Mouse (Mus musculus) forebrain, embryonic 13.5 days (tissue): ENCODE measurements around the gene Klhl23. TPM values are rescaled to one million over a fixed set of nuclear protein-coding genes. Genes with fewer than 3 reads are reported as not detected.

Experiments
- ATAC-seq: fragments of 200-750 bp; cut with Nextera tagmentation; 2 replicates; pipeline ENCODE4 v1.8.0; 2017
- H3K27ac ChIP-seq: fragments of 300-500 bp; sonication (generic); 2 replicates; pipeline ENCODE4 v1.5.1; 2015; ENCODE audit warnings: inconsistent platforms, mild to moderate bottlenecking, moderate library complexity
- H3K27me3 ChIP-seq: fragments of 300-500 bp; sonication (generic); 2 replicates; pipeline ENCODE4 v1.6.1; 2015; ENCODE audit warnings: mild to moderate bottlenecking, inconsistent platforms
- H3K36me3 ChIP-seq: fragments of 300-500 bp; sonication (generic); 2 replicates; pipeline ENCODE4 v1.6.1; 2015; ENCODE audit warnings: mild to moderate bottlenecking, inconsistent platforms; ENCODE audit not compliant: poor library complexity, severe bottlenecking
- H3K4me1 ChIP-seq: fragments of 300-500 bp; sonication (generic); 2 replicates; pipeline ENCODE4 v1.6.1; 2015; ENCODE audit warnings: inconsistent platforms
- H3K4me2 ChIP-seq: fragments of 300-500 bp; sonication (generic); 2 replicates; pipeline ENCODE4 v1.6.1; 2015; ENCODE audit warnings: inconsistent platforms, mild to moderate bottlenecking, moderate library complexity
- H3K4me3 ChIP-seq: fragments of 300-500 bp; sonication (generic); 2 replicates; pipeline ENCODE4 v1.5.1; 2015; ENCODE audit warnings: mild to moderate bottlenecking, inconsistent platforms
- H3K9ac ChIP-seq: fragments of 300-500 bp; sonication (generic); 2 replicates; pipeline ENCODE4 v1.6.1; 2015; ENCODE audit warnings: mild to moderate bottlenecking, inconsistent platforms
- H3K9me3 ChIP-seq: fragments of 300-500 bp; sonication (generic); replicated peaks from 2 replicates; pipeline ENCODE4 v1.6.1; 2016; ENCODE audit warnings: inconsistent platforms
- WGBS: fragments of 180-500 bp; shearing (Covaris S2); methylation state at CpG from one replicate; pipeline ENCODE4 v1.1.7; 2015; 5-methylcytosine and 5-hydroxymethylcytosine counted together
- polyA plus RNA-seq: library from polyadenylated mRNA; unstranded; fragments of >200 nt; fragmentation: Nextera tagmentation; extraction: Ambion mirVana; gene quantifications from 2 replicates; pipeline ENCODE4 v1.2.1, GENCODE M21; 2015

Gene Klhl23
- polyA plus RNA-seq, 1 experiment from 2014 or later = 45.2 TPM

DNA sequence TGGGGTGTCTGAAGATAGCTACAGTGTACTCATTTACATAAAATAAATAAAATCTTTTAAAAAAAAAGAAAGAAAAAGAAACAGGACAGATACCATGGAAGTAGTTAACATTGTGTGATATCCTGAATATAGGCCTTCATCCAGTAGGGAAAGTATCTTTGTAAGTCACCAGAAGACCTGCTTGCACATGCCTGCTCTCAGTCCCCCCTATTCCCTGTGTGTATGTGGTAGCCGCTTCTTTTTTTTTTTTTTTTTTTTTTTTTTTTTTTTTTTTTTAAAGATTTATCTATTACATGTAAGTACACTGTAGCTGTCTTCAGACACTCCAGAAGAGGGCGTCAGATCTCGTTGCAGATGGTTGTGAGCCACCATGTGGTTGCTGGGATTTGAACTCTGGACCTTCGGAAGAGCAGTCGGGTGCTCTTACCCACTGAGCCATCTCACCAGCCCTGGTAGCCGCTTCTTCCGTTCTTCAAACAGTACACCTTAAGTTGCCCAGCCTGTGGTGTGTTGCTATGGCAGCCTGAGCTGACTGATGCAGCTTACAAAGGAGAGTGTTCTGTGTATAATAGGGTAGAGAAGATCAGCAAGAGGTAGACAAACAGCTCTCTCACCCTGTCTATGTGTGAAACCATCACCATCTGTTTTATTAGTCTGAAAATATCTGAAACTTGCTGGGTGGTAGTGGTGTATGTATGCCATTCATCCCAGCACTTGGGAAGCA lies 15.7 kb downstream of the Klhl23 start:
- 69% methylated on average over 7 of the region's 7 CpGs for WGBS
- H3K27me3 ChIP-seq = no peaks in the 10 kb centered on the region
- H3K36me3 ChIP-seq = peaks cover 40% of the 10 kb centered on the region
- H3K27ac ChIP-seq = no peak overlapping the region
- no peak overlapping the region for H3K9ac ChIP-seq
- peak; percentile 30; the same call in 1 of the 2 replicates for ATAC-seq
- peaks cover 6% of the 10 kb centered on the region; the same call in 1 of the 2 replicates for H3K4me1 ChIP-seq
- no peaks in the 10 kb centered on the region for H3K9me3 ChIP-seq
- H3K4me3 ChIP-seq = no peak overlapping the region
- no peak overlapping the region for H3K4me2 ChIP-seq

GRCm38 (mm10) chr2:69837996-69838395 lies 16.3 kb downstream of the Klhl23 start:
- no peak for ATAC-seq
- Histone ChIP-seq H3K9ac (no peak overlapping the region), H3K36me3 (peaks cover 35% of the 10 kb centered on the region), H3K27me3 (no peaks in the 10 kb centered on the region), H3K27ac (no peak overlapping the region), H3K4me2 (no peak overlapping the region), H3K9me3 (no peaks in the 10 kb centered on the region), H3K4me3 (no peak overlapping the region), H3K4me1 (peaks cover 6% of the 10 kb centered on the region; the same call in 1 of the 2 replicates)
- WGBS = 23% methylated on average over 3 of the region's 3 CpGs

GRCm38 (mm10) chr2:69838707-69839106 lies 17.0 kb downstream of the Klhl23 start:
- no peak for ATAC-seq
- Histone ChIP-seq H3K9ac (no peak overlapping the region), H3K36me3 (peaks cover 28% of the 10 kb centered on the region)

DNA sequence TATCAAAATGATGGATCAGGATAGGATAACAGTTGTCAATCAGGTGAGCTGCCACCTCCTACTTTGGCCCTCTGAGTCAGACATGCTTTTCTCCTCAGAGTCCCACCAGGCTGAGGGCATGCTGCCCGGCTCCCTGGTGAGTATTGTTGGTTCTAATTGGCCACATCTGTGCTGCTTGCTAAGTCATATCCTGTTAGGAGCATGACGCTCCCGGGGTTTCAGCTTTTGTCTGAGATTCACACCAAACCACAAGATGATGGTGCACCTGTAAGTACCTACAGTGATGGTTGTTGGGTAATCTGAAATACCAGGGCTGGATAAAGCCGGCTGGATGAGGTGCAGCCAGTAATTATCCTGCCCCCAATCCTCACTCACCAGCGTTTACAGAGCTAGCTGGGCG lies 18.5 kb downstream of the Klhl23 start:
- H3K4me2 ChIP-seq = no peak overlapping the region
- H3K27ac ChIP-seq = no peak overlapping the region
- H3K4me3 ChIP-seq = no peak overlapping the region
- peaks cover 6% of the 10 kb centered on the region; the same call in 1 of the 2 replicates for H3K4me1 ChIP-seq
- no peak overlapping the region for H3K9ac ChIP-seq
- WGBS = 21% methylated on average over 6 of the region's 6 CpGs
- H3K9me3 ChIP-seq = no peaks in the 10 kb centered on the region
- peaks cover 15% of the 10 kb centered on the region for H3K36me3 ChIP-seq
- no peaks in the 10 kb centered on the region for H3K27me3 ChIP-seq
- peak; percentile 48; the same call in 1 of the 2 replicates for ATAC-seq

More at GRCm38 (mm10) chr2:69838707-69839106, 17.0 kb downstream of the Klhl23 start:
- Histone ChIP-seq H3K4me3 (no peak overlapping the region), H3K9me3 (no peaks in the 10 kb centered on the region), H3K4me2 (no peak overlapping the region), H3K4me1 (peaks cover 6% of the 10 kb centered on the region; the same call in 1 of the 2 replicates), H3K27ac (no peak overlapping the region), H3K27me3 (no peaks in the 10 kb centered on the region)

- Histone ChIP-seq H3K4me3 (no peak overlapping the region), H3K36me3 (no peaks in the 10 kb centered on the region), H3K27ac (no peak overlapping the region), H3K27me3 (no peaks in the 10 kb centered on the region), H3K9ac (no peak overlapping the region), H3K4me1 (no peaks in the 10 kb centered on the region), H3K4me2 (no peak overlapping the region), H3K9me3 (no peaks in the 10 kb centered on the region)
- 74% methylated on average over 6 of the region's 6 CpGs for WGBS
- no peak for ATAC-seq
These were observed 27.5 kb downstream of the Klhl23 start for GRCm38 (mm10) chr2:69849215-69849614.

- no peak overlapping the region for H3K9ac ChIP-seq
- H3K4me1 ChIP-seq = no peaks in the 10 kb centered on the region
- H3K4me2 ChIP-seq = no peak overlapping the region
- H3K4me3 ChIP-seq = no peak overlapping the region
- no peaks in the 10 kb centered on the region for H3K27me3 ChIP-seq
- 44% methylated on average over 2 of the region's 2 CpGs for WGBS
- ATAC-seq = no peak
- no peaks in the 10 kb centered on the region for H3K9me3 ChIP-seq
- H3K27ac ChIP-seq = no peak overlapping the region
- H3K36me3 ChIP-seq = no peaks in the 10 kb centered on the region
These were observed 29.8 kb downstream of the Klhl23 start for GRCm38 (mm10) chr2:69851427-69852058.

GRCm38 (mm10) chr2:69856392-69856791 lies 34.6 kb downstream of the Klhl23 start:
- H3K4me2 ChIP-seq = no peak overlapping the region
- no peaks in the 10 kb centered on the region for H3K36me3 ChIP-seq
- no peak overlapping the region for H3K9ac ChIP-seq
- no peak overlapping the region for H3K4me3 ChIP-seq
- WGBS = 77% methylated on average over 8 of the region's 8 CpGs
- H3K9me3 ChIP-seq = no peaks in the 10 kb centered on the region
- H3K27ac ChIP-seq = no peak overlapping the region
- H3K27me3 ChIP-seq = no peaks in the 10 kb centered on the region
- H3K4me1 ChIP-seq = no peaks in the 10 kb centered on the region
- ATAC-seq = no peak

GRCm38 (mm10) chr2:69857882-69858281 lies 36.1 kb downstream of the Klhl23 start:
- 74% methylated on average over 1 of the region's 1 CpGs for WGBS
- H3K9me3 ChIP-seq = no peaks in the 10 kb centered on the region
- no peak overlapping the region for H3K9ac ChIP-seq
- H3K4me1 ChIP-seq = peaks cover 7% of the 10 kb centered on the region
- H3K4me3 ChIP-seq = no peak overlapping the region
- ATAC-seq = no peak
- H3K27ac ChIP-seq = no peak overlapping the region
- no peaks in the 10 kb centered on the region for H3K36me3 ChIP-seq
- no peaks in the 10 kb centered on the region for H3K27me3 ChIP-seq
- no peak overlapping the region for H3K4me2 ChIP-seq

GRCm38 (mm10) chr2:69860972-69861452 lies 39.3 kb downstream of the Klhl23 start:
- Histone ChIP-seq H3K4me2 (peak overlapping the region; percentile 87), H3K9ac (peak overlapping the region; percentile 100), H3K9me3 (no peaks in the 10 kb centered on the region), H3K27me3 (no peaks in the 10 kb centered on the region), H3K4me3 (peak overlapping the region; percentile 100), H3K36me3 (peaks cover 10% of the 10 kb centered on the region; the same call in 1 of the 2 replicates), H3K27ac (peak overlapping the region; percentile 55; the same call in 1 of the 2 replicates), H3K4me1 (peaks cover 27% of the 10 kb centered on the region)
- 13% methylated on average over 12 of the region's 13 CpGs for WGBS
- peak; percentile 39 for ATAC-seq

GRCm38 (mm10) chr2:69861485-69862091 lies 39.8 kb downstream of the Klhl23 start, which contains the start of gene Ssb:
Ssb (plus strand) TSS chr2:69861562.
- H3K36me3 ChIP-seq = peaks cover 10% of the 10 kb centered on the region
- ATAC-seq = peak; percentile 99
- 0% methylated on average over 65 of the region's 66 CpGs for WGBS

GRCm38 (mm10) chr2:69862117-69862657 lies 40.4 kb downstream of the Klhl23 start:
- Histone ChIP-seq H3K4me2 (peak overlapping the region; percentile 87), H3K4me1 (peaks cover 27% of the 10 kb centered on the region), H3K4me3 (peak overlapping the region; percentile 100), H3K9me3 (no peaks in the 10 kb centered on the region), H3K9ac (peak overlapping the region; percentile 100), H3K27me3 (no peaks in the 10 kb centered on the region), H3K27ac (no peak overlapping the region), H3K36me3 (peaks cover 13% of the 10 kb centered on the region)
- 3% methylated on average over 13 of the region's 13 CpGs for WGBS
- no peak for ATAC-seq

More at GRCm38 (mm10) chr2:69861485-69862091, 39.8 kb downstream of the Klhl23 start, which contains the start of gene Ssb:
- peak within 1 kb of the TSS; percentile 90 for H3K27ac ChIP-seq
- peak within 1 kb of the TSS; percentile 87 for H3K4me2 ChIP-seq
- no peaks in the 10 kb centered on the region for H3K27me3 ChIP-seq
- peak within 1 kb of the TSS; percentile 100 for H3K4me3 ChIP-seq
- no peaks in the 10 kb centered on the region for H3K9me3 ChIP-seq
- H3K4me1 ChIP-seq = peaks cover 27% of the 10 kb centered on the region
- H3K9ac ChIP-seq = peak within 1 kb of the TSS; percentile 100
